Mouse (Mus musculus) MEL (cell line): Measurements from ENCODE around the gene Bglap.

Source experiments
- EP300 ChIP-seq, 2 experiments: IDR thresholded peaks; 2 replicates each; pipeline ENCODE4 v1.6.1; 2011; ENCODE audit warnings: improper control_type of control experiment in 2 of 2, low read length in 2 of 2, low read depth in 1 of 2, mild to moderate bottlenecking in 1 of 2
- MAFK ChIP-seq: IDR thresholded peaks from 2 replicates; pipeline ENCODE4 v1.6.1; 2011; ENCODE audit warnings: low read depth, mild to moderate bottlenecking, low read length, improper control_type of control experiment, borderline replicate concordance
- MAX ChIP-seq: IDR thresholded peaks from 2 replicates; pipeline ENCODE4 v1.6.1; 2011; ENCODE audit warnings: low read length, improper control_type of control experiment
- MXI1 ChIP-seq: IDR thresholded peaks from 2 replicates; pipeline ENCODE4 v1.6.1; 2011; ENCODE audit warnings: mild to moderate bottlenecking, low read depth, low read length, improper control_type of control experiment
- MYC ChIP-seq: IDR thresholded peaks from 2 replicates; pipeline ENCODE4 v1.6.1; 2011; ENCODE audit warnings: low read depth, mild to moderate bottlenecking, low read length, improper control_type of control experiment, moderate library complexity
- POLR2A ChIP-seq, 2 experiments: IDR thresholded peaks; 2 replicates each; pipeline ENCODE4 v1.6.1; 2011 to 2012; ENCODE audit warnings: low read length in 2 of 2, mild to moderate bottlenecking in 2 of 2, control low read depth in 1 of 2, improper control_type of control experiment in 1 of 2, low read depth in 1 of 2, moderate library complexity in 1 of 2; ENCODE audit not compliant: control insufficient read depth in 1 of 2, insufficient read depth in 1 of 2, poor library complexity in 1 of 2
- SIN3A ChIP-seq: IDR thresholded peaks from 2 replicates; pipeline ENCODE4 v1.6.1; 2012; ENCODE audit warnings: low read length, improper control_type of control experiment, inconsistent platforms
- ZNF384 ChIP-seq: IDR thresholded peaks from 2 replicates; pipeline ENCODE4 v1.6.1; 2012; ENCODE audit warnings: low read depth, mild to moderate bottlenecking, inconsistent platforms, low read length, improper control_type of control experiment

DNA sequence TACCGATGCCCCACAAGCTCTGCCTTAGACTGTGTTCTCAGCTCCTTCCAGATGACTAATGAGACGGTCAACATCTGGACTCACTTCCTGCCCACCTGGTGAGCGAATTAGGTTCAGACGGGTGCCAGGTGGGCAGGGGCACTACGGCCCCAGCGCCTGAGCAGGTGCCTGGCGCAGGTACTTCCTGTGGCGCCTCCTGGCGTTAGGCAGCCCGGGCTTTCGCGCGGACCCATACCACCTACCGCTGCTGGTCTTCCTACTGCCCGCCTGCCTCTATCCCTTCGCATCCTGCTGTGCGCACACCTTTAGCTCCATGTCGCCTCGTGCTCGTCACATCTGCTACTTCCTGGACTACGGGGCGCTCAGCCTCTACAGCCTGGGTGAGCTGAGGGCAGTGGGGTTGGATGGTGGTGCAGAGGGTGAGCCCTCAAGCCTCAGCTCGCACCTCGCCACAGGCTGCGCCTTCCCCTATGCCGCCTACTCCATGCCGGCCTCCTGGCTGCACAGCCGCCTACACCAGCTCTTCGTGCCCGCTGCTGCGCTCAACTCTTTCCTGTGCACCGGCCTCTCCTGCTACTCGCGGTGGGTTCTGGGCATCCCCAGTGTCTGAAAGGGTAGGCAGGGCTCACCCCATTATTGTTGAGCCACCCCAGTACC is 18.4 kb downstream of the Bglap start:
- TF ChIP-seq ZNF384 (no peak), SIN3A (no peak), EP300 (IDR thresholded peaks at IDR 0.05; ENCODE audit: low read depth in 1 of 2, low read length in 2 of 2) (no peak), POLR2A (IDR thresholded peaks at IDR 0.05; ENCODE audit: control insufficient read depth in 1 of 2, insufficient read depth in 1 of 2, low read depth in 1 of 2, low read length in 2 of 2, poor library complexity in 1 of 2) (no peak), MAX (no peak), MXI1 (no peak), MYC (no peak), MAFK (no peak)
